Mouse (Mus musculus) bone marrow macrophage, adult 2 months (primary cell): ENCODE results near the gene Sbno2.

Source experiments
- CTCF ChIP-seq: IDR thresholded peaks from 2 replicates; pipeline ENCODE4 v1.5.1; 2012; ENCODE audit warnings: low read depth, mild to moderate bottlenecking, low read length, moderate library complexity
- POLR2A ChIP-seq: IDR thresholded peaks from 2 replicates; pipeline ENCODE4 v1.6.1; 2012; ENCODE audit warnings: mild to moderate bottlenecking, low read depth, low read length, borderline replicate concordance

- no peak for TF ChIP-seq CTCF
- no peak for TF ChIP-seq POLR2A
Measured at GRCm38 (mm10) chr10:80050885-80051617, 54.3 kb downstream of the Sbno2 start.
